Mouse (Mus musculus): ENCODE results near the gene Zhx3. TPM values are rescaled to one million over a fixed set of nuclear protein-coding genes. Genes with fewer than 3 reads are reported as not detected.
A peak's percentile ranks its signal among the peaks of the same experiment; 100 is the strongest.

Zhx3 gene
- total RNA-seq, 1 experiment from 2014 or later = 4.5 TPM

DNA sequence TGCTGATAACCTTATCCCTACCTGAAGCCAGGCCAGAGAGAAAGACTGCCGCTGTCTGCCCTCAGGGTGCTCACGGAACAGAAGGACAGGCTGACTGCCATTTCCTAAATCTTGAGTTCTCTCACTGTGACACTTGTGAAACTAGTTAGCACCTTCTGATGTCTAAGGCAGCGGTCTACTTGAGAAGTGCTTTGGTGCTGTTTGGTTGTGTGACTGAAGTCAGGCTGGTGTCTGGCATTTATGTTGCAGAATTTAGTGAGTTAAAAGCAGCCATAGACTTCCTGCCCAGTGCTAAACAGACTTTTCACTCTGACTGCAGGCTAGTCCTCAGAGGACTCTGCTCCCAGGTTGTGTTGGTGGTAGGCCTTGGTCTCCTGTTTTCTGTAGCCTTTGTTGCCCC lies 138.5 kb downstream of the Zhx3 start:
- no peak for ATAC-seq (replicated peaks; ENCODE audit: low read depth, poor library complexity, severe bottlenecking)

DNA sequence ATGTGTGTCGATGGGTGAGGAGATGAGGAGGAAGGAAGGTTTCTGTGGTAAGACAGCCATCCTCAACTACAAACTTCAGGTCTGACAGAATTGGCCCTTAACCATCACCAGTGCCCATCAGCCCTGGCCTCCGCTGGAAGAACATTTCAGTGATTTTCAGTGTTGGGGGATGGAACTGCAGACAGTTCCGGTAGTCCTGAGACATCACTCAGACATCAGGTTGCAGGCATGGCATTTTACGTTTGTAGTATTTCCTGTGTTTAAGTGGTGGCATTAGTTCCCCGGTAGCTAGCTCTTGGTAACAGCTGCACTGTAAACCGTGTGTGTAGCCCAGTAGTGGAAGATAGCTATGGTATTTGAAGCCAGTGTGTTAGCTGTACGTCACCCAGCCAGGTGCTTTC lies 139.7 kb downstream of the Zhx3 start:
- ATAC-seq (replicated peaks; ENCODE audit: low read depth, poor library complexity, severe bottlenecking) = no peak

GRCm38 (mm10) chr2:160732420-160732995 lies 140.3 kb downstream of the Zhx3 start:
- ATAC-seq (replicated peaks; ENCODE audit: low read depth, poor library complexity, severe bottlenecking) = 0 out of 2 replicates have a peak, but pooled peaks have one; percentile 4

DNA sequence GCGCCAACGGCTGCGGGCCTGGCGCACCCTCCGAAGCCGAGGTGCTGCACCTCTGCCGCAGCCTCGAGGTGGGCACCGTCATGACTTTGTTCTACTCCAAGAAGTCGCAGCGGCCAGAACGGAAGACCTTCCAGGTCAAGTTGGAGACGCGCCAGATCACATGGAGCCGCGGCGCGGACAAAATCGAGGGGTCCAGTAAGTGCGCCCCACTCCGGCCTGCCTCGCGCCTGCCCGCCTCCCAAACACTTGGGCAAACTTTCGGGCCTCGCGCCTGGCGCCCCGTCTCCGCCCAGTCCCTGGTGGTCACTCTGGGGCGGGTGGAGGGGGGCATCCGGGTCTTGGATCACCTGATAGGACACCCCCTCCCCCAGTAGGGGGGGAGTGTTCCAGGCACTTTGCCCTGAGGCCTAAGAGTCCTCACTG lies 140.9 kb downstream of the Zhx3 start:
- ATAC-seq (replicated peaks; ENCODE audit: low read depth, poor library complexity, severe bottlenecking) = peak; percentile 12; the same call in 1 of the 2 replicates

GRCm38 (mm10) chr2:160731117-160731838 lies 141.5 kb downstream of the Zhx3 start, which contains the start of gene Plcg1:
TSS of gene Plcg1 (plus strand) at chr2:160731300.
- peak; percentile 72 for ATAC-seq (replicated peaks; ENCODE audit: low read depth, poor library complexity, severe bottlenecking)

DNA sequence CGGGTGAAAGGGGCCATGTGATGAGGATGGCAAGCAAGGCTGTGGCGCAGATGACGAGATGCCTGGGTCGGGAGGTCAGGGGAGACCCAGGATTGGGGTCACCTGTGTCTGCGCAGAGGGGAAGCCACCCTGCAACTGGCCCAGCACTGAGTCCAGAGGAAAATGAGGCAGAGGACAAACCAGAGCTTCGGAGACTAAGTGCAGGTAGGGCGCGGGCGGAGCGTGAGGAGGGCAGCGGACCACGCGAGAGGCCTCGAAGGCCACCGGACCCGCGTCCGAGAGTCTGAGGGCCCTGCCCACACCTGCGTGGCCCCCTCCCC lies 142.0 kb downstream of the Zhx3 start:
- no peak for ATAC-seq (replicated peaks; ENCODE audit: low read depth, poor library complexity, severe bottlenecking)

- peak; percentile 53 for ATAC-seq (replicated peaks; ENCODE audit: low read depth, poor library complexity, severe bottlenecking)
Measured at GRCm38 (mm10) chr2:160729851-160730796, 142.7 kb downstream of the Zhx3 start.

DNA sequence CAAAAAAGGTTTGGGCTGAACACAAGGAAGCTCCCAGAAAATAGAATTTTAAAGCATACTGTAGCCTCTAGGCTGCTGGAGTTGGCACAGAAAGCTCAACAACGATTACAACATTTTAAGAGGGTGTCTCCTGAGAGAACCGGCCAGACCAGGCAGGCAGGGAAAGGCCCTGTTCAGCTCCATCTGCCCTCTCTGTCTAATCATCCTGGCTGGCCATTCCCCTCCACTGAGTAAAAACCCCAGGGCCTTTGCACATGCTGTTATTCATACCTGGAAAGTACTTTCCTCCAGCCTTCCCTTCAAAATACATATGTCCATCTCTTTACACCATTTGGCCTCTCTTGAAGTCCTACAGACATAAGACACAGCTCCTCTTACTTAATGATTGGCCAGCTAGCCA lies 143.4 kb downstream of the Zhx3 start:
- no peak for ATAC-seq (replicated peaks; ENCODE audit: low read depth, poor library complexity, severe bottlenecking)

DNA sequence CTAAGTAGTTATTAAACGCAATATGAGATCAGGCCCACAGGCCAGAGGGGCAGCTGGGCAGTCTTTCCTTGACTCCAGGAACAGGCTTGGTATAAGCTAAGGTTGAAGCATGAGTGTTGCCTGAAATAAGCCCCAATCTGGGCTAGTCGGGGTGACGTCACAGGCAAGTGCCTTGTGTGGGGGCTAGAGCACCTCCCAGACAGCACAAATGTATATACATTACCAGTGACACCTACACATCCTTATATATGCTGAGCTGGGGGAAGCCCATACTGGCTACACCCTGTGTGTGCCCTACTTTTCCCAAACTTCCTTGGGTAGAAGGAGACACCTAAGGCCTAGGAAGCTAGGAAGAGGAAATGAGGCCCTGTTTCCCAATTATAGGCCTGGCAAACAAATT lies 143.8 kb downstream of the Zhx3 start:
- ATAC-seq (replicated peaks; ENCODE audit: low read depth, poor library complexity, severe bottlenecking) = no peak

DNA sequence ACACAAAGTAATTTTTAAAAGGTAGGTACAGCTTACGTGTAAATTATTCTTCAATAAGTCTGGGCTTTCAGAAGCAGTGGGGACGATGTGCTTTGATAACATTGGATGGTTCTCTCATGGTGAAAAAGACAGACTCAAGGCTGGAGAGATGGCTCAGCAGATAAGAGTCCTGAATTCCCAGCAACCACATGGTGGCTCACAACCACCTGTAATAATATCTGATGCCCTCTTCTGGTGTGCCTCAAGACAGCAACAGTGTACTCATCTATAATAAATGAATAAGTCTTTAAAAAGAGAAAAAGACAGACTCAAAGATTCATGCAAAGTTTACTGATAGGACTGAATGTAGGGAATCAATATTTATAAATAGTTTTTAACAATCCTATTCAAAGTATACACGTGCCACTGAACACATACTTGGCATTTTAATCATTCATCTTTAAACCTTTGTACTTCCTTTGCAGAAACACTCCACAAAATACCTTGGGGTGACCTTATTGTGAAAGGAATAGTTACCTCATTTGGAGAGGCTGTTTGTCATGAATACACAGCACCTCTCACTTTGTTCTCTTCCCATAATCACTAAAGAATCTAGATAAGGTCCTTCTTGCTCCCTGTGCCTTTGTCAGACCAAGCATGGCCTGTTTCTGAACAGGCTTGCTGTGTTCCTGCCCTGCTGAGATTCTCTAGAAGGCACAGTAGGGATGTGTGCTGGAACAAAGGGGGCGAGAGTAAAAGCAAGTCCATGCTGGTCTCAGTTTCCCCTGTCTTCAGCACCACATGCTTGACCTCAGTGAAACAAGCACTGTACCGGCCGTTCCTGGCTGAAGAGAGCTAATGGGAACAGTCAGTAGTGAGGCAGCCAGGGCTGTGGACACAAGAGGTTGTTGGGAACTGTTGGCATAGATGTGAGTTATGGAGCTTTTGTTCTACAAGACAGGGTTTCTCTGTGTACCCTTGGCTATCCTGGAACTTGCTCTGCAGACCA lies 146.6 kb downstream of the Zhx3 start:
- no peak for ATAC-seq (replicated peaks; ENCODE audit: low read depth, poor library complexity, severe bottlenecking)

DNA sequence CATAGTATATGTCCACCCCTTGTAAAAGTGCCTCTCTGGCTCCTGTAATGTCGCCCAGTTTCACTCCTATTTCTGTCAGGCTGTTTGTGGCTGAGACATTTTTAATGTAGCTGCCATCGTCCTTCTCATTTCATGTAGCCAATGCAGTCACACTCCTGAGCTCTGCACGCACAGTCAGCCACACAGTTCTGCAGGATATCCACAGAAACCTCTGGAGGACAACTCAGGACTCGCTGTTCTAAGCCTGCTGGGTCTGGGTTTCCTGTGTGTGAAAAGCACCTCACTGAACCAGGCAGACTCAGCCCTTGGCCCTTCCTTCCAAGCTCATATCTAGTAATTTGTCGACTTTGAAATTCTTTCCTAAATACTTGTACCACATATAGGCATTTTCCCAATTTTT lies 148.3 kb downstream of the Zhx3 start:
- no peak for ATAC-seq (replicated peaks; ENCODE audit: low read depth, poor library complexity, severe bottlenecking)

DNA sequence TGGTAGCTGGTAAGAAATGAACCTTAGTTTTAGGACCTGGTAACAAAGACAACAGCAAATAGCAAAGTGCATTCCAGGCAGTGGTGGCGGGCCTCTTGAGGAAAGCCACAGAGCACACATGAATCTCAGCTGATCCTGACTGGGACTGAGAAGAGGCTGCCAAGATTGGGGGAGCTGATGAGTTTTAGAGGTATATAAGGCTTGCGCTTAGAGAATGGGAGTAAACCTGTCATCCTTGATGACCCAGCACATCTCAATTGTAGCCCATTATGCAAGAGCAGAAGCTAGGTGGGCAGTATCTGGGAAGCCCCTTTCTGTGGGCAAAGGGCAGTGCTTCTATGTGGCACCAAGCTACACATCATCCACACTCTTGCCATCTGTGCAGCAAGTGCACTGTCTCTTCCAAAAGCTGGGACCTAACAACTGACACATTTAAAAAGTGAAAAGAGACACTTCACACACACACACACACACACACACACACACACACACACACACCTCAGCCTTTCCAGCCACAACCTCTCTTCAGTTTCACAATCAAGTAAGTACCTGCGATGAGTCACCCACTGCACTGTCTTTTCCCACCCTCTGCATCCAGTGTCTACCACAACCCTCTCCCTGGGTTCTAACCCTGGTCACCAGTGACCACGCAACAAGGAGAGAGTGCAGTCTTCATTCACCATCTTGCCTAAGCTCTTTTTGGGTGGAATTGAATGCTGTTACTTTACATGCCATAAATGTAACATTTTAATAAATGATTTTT lies 149.0 kb downstream of the Zhx3 start:
- no peak for ATAC-seq (replicated peaks; ENCODE audit: low read depth, poor library complexity, severe bottlenecking)

GRCm38 (mm10) chr2:160722714-160723113 lies 150.1 kb downstream of the Zhx3 start:
- ATAC-seq (replicated peaks; ENCODE audit: low read depth, poor library complexity, severe bottlenecking) = no peak

DNA sequence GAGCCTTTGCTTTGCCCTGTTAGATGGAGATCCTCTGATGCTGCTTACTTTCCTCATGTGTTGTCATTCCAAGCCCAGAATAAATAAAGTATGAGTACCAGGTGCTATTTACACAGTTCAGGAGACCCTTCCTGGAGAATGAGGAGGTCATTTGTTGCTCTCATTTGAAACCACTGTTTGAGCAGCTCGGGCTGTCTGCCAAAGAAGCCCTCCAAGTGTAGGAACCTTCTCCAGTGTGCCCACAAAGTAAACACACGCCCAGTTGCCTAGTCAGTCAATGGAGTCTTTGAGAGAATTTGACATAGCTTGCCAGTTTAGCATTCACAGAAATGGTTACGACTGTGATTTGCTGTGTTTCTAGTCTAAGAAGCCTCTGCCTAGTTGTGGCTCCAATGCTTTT lies 154.0 kb downstream of the Zhx3 start:
- ATAC-seq (replicated peaks; ENCODE audit: low read depth, poor library complexity, severe bottlenecking) = no peak

DNA sequence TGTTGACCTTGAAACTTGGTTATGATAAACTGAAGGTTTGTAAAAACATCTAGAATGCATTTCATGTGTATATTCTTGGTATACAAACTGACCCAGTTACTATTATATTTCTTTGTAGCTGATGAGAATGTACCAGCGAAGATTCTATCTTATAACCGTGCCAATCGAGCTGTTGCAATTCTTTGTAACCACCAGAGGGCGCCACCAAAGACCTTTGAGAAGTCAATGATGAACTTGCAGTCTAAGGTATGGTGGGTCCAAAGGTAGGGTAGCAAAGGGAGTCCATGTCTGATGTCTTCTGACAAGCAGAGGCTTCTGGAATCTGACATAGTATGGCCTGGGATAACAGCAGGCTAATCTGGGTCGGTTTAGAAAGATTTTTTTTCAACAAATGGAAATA lies 155.5 kb downstream of the Zhx3 start:
- ATAC-seq (replicated peaks; ENCODE audit: low read depth, poor library complexity, severe bottlenecking) = peak; percentile 65; the same call in 1 of the 2 replicates

DNA sequence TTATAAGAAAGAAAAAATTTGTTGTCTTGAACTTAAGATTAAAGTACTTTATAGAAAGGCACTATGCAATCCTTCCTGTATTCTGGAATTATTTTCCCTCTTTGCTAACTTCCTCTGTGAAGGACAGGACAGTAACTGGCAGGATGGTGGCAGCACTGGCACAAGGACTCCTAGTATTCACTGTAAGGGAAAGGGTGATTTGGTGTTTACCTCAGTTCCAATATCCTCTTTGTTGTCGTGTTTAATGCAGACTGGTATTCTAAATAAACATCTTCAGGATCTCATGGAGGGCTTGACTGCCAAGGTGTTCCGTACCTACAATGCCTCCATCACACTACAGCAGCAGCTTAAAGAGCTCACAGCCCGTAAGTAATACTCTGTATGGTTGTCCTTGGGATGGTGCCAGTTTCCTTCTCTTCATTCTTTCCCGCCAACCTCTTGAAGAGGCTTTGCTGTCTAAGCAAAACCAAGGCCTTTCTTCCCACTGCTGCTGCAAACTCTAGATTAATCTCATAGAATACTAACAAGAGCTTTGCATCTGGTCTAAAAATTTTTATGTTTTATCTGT lies 157.3 kb downstream of the Zhx3 start:
- no peak for ATAC-seq (replicated peaks; ENCODE audit: low read depth, poor library complexity, severe bottlenecking)

DNA sequence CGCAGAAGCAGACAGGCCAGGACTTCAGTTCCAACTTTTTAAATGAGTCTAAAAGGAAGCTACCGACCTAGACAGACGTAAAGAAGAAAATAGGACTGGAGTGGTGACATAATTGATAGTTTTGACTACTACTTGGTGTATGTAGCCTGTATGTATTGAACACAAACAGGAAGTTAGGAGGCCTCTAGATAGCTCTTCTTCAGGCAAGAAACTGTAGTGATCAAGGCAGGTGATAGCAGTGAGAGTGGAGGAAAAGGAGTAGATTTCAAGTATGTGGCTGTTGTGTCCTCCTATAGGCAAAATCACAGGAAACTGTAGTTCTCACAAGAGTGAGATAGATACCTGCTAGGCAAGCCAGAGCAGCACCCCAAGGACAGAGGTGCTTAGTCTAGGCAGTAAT lies 165.1 kb downstream of the Zhx3 start:
- peak; percentile 53 for ATAC-seq (replicated peaks; ENCODE audit: low read depth, poor library complexity, severe bottlenecking)

DNA sequence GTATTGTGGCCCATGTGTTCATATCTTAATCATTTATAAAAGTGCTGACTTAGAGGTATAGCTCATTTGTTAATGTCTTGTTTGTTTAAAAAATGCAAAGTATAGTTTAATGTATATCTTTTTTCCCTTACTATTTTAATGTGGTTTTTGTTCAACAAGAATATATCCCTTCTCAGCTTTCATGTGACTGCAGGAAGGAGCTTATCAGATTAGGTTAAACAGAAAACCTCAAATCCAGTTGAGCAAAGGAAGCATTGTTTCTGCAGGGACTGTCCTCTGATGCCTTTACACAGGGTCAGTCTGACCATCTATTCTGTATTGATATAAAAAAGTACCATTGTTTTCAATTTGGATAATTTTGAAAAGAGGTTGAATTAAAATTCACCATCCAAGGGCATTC lies 170.0 kb downstream of the Zhx3 start:
- ATAC-seq (replicated peaks; ENCODE audit: low read depth, poor library complexity, severe bottlenecking) = 0 out of 2 replicates have a peak, but pooled peaks have one; percentile 10

GRCm38 (mm10) chr2:160701603-160702002 lies 171.2 kb downstream of the Zhx3 start:
- ATAC-seq (replicated peaks; ENCODE audit: low read depth, poor library complexity, severe bottlenecking) = peak; percentile 22; the same call in 1 of the 2 replicates
